Comparison of ENCODE assay signal across 14 mouse cellular contexts in the genomic region with DNA sequence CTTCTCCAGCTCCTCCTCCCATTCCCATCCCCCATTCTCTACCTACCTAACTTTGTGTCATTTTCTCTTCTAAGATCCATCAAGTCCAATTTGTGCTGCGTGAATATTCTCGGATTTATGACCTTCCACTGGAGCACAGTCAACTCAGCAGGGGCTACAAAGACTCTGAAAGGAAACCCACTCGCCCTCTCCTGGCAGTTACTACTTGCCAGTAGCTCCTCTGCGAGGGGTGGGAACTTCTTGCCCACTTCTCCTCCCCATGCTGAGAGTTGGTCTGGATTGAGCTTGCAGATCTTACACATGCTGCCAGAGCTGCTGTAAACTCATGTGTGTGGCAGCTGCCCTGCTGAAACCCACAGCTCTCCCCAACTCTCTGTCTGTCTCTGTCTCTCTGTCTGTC. TPM values are rescaled to one million over a fixed set of nuclear protein-coding genes. Genes with fewer than 3 reads are reported as not detected.
DNase-seq lines count a peak whose midpoint lies in the region; ATAC-seq lines count a peak whose summit lies in the region.
"Had no signal": no experiment of that assay in that cellular context is flagged by ENCODE, and none has a peak within 500 bp of the region (broad histone marks: within the 10 kb centered on the region; RNA-seq: fewer than 3 reads in every experiment).

No protein-coding gene starts in this region.

- peak overlapping the region; percentile 90; the same call in 1 of the 2 replicates for H3K27ac ChIP-seq in hindbrain, embryonic 10.5 days
- H3K27ac ChIP-seq in hindbrain, embryonic 12.5 days: no peak overlapping the region
- H3K27ac ChIP-seq in forebrain, embryonic 14.5 days (ENCODE audit: low read depth, low read length): no peak overlapping the region
- H3K27ac ChIP-seq in midbrain, embryonic 15.5 days: peak overlapping the region; percentile 95; the same call in 1 of the 2 replicates
- H3K27ac ChIP-seq: intestine, embryonic 15.5 days; kidney, postnatal 0 days; stomach, postnatal 0 days had no signal

- no peak for DNase-seq in hindbrain, embryonic 10.5 days (ENCODE audit: low spot score)
- peak; percentile 34 for DNase-seq in R1 (ENCODE audit: low read depth, low spot score)
- no peak for DNase-seq in forebrain, embryonic 14.5 days (ENCODE audit: low spot score)
- no peak for DNase-seq in left cerebral cortex, adult 11 months (ENCODE audit: low spot score)
- DNase-seq in left cerebral cortex, adult 18-20 months (ENCODE audit: low spot score in 2 of 2): no peak
- DNase-seq: cerebellum, adult 9-10 months; layer of hippocampus, adult 9-11 months; right cerebral cortex, adult 18-20 months had no signal

- H3K27me3 ChIP-seq in hindbrain, embryonic 10.5 days (ENCODE audit: insufficient read depth, poor library complexity, severe bottlenecking): peaks cover 10% of the 10 kb centered on the region; the same call in 1 of the 2 replicates
- H3K27me3 ChIP-seq in hindbrain, embryonic 12.5 days: peaks cover under 1% of the 10 kb centered on the region; the same call in 1 of the 2 replicates
- H3K27me3 ChIP-seq in forebrain, embryonic 14.5 days (replicated peaks; ENCODE audit: control insufficient read depth, insufficient read depth, low read length): no peaks in the 10 kb centered on the region
- no peaks in the 10 kb centered on the region; the same call in 1 of the 2 replicates for H3K27me3 ChIP-seq in midbrain, embryonic 15.5 days (replicated peaks)
- H3K27me3 ChIP-seq: intestine, embryonic 15.5 days had no signal

- no peak overlapping the region for H3K4me3 ChIP-seq in hindbrain, embryonic 10.5 days
- no peak overlapping the region for H3K4me3 ChIP-seq in hindbrain, embryonic 12.5 days
- H3K4me3 ChIP-seq in forebrain, embryonic 14.5 days (ENCODE audit: low read depth, low read length): no peak overlapping the region
- H3K4me3 ChIP-seq in midbrain, embryonic 15.5 days: no peak overlapping the region
- H3K4me3 ChIP-seq: intestine, embryonic 15.5 days; megakaryocyte, embryonic 14.5 days had no signal

- no peak overlapping the region for H3K9ac ChIP-seq in hindbrain, embryonic 12.5 days
- no peak overlapping the region for H3K9ac ChIP-seq in forebrain, embryonic 14.5 days (ENCODE audit: low read length)
- no peak overlapping the region for H3K9ac ChIP-seq in midbrain, embryonic 15.5 days
- H3K9ac ChIP-seq: intestine, embryonic 15.5 days had no signal

- peaks cover 26% of the 10 kb centered on the region for H3K4me1 ChIP-seq in hindbrain, embryonic 10.5 days (replicated peaks)
- peaks cover 17% of the 10 kb centered on the region for H3K4me1 ChIP-seq in hindbrain, embryonic 12.5 days
- peaks cover 10% of the 10 kb centered on the region; the same call in 1 of the 2 replicates for H3K4me1 ChIP-seq in forebrain, embryonic 14.5 days (ENCODE audit: control insufficient read depth, insufficient read depth, low read length)
- peaks cover 24% of the 10 kb centered on the region for H3K4me1 ChIP-seq in midbrain, embryonic 15.5 days
- H3K4me1 ChIP-seq: intestine, embryonic 15.5 days had no signal

- no peaks in the 10 kb centered on the region for H3K36me3 ChIP-seq in hindbrain, embryonic 10.5 days
- no peaks in the 10 kb centered on the region for H3K36me3 ChIP-seq in hindbrain, embryonic 12.5 days
- H3K36me3 ChIP-seq in forebrain, embryonic 14.5 days (ENCODE audit: control insufficient read depth, insufficient read depth, low read length): no peaks in the 10 kb centered on the region
- no peaks in the 10 kb centered on the region for H3K36me3 ChIP-seq in midbrain, embryonic 15.5 days (replicated peaks)
- H3K36me3 ChIP-seq: intestine, embryonic 15.5 days had no signal

- no peak overlapping the region for H3K4me2 ChIP-seq in hindbrain, embryonic 12.5 days (replicated peaks)
- H3K4me2 ChIP-seq in forebrain, embryonic 14.5 days (ENCODE audit: low read length): 0 out of 2 replicates have a peak overlapping the region, but pooled peaks have one; percentile 50
- 0 out of 2 replicates have a peak overlapping the region, but pooled peaks have one; percentile 0 for H3K4me2 ChIP-seq in midbrain, embryonic 15.5 days
- H3K4me2 ChIP-seq: intestine, embryonic 15.5 days had no signal

- H3K9me3 ChIP-seq in hindbrain, embryonic 10.5 days: no peaks in the 10 kb centered on the region
- no peaks in the 10 kb centered on the region for H3K9me3 ChIP-seq in hindbrain, embryonic 12.5 days (replicated peaks)
- no peaks in the 10 kb centered on the region for H3K9me3 ChIP-seq in forebrain, embryonic 14.5 days (replicated peaks; ENCODE audit: control insufficient read depth, low read length)
- no peaks in the 10 kb centered on the region for H3K9me3 ChIP-seq in midbrain, embryonic 15.5 days
- H3K9me3 ChIP-seq: intestine, embryonic 15.5 days; megakaryocyte, embryonic 14.5 days had no signal

- 41% methylated on average over 4 of the region's 4 CpGs for WGBS in hindbrain, embryonic 10.5 days
- whole genome bisulfite sequencing in hindbrain, embryonic 12.5 days: 40% methylated on average over 4 of the region's 4 CpGs
- 11% methylated on average over 4 of the region's 4 CpGs for WGBS in forebrain, embryonic 14.5 days
- 26% methylated on average over 4 of the region's 4 CpGs for WGBS in midbrain, embryonic 15.5 days

- no peak for ATAC-seq in hindbrain, embryonic 12.5 days (ENCODE audit: low FRiP score)
- no peak for ATAC-seq in forebrain, embryonic 14.5 days
- ATAC-seq in midbrain, embryonic 15.5 days (replicated peaks): no peak
- ATAC-seq: intestine, embryonic 15.5 days had no signal

RNA-seq across cellular contexts. Expression of a gene that starts 57.1 kb away (rescaled TPM):
- polyA plus RNA-seq in hindbrain, embryonic 10.5 days (2016; fragmentation: Nextera tagmentation; extraction: Ambion mirVana): 89.5 and 91.2 TPM in 2 replicates
- polyA plus RNA-seq in hindbrain, embryonic 12.5 days (2016; fragmentation: Nextera tagmentation; extraction: Ambion mirVana): 101 and 114 TPM in 2 replicates
- 95.7 and 120 TPM in 2 replicates for polyA plus RNA-seq in forebrain, embryonic 14.5 days (2014; fragmentation: Nextera tagmentation; extraction: Ambion mirVana)
- polyA plus RNA-seq in midbrain, embryonic 15.5 days (2015; fragmentation: Nextera tagmentation; extraction: Ambion mirVana): 90.9 and 92.2 TPM in 2 replicates
- 100 to 1,000 TPM; 196 to 198 TPM for total RNA-seq in left cerebral cortex, adult 18-20 months (2021)

Comparison
In these comparisons a context has a peak if more than half of its experiments do, and no peak if none do; other contexts are left out.
1. H3K27ac ChIP-seq: peak in hindbrain, embryonic 10.5 days (single experiment) and midbrain, embryonic 15.5 days (single experiment); none in hindbrain, embryonic 12.5 days (single experiment) and forebrain, embryonic 14.5 days (single experiment).